Mouse (Mus musculus): ENCODE measurements around the gene Col4a3.
A peak's percentile ranks its signal among the peaks of the same experiment; 100 is the strongest.

Gene Col4a3

GRCm38 (mm10) chr1:82605856-82606255 is 19.1 kb downstream of the Col4a3 start:
- DNase-seq (ENCODE audit: low read depth): no peak

GRCm38 (mm10) chr1:82608646-82609262 is 22.0 kb downstream of the Col4a3 start:
- DNase-seq (ENCODE audit: low read depth): no peak

DNA sequence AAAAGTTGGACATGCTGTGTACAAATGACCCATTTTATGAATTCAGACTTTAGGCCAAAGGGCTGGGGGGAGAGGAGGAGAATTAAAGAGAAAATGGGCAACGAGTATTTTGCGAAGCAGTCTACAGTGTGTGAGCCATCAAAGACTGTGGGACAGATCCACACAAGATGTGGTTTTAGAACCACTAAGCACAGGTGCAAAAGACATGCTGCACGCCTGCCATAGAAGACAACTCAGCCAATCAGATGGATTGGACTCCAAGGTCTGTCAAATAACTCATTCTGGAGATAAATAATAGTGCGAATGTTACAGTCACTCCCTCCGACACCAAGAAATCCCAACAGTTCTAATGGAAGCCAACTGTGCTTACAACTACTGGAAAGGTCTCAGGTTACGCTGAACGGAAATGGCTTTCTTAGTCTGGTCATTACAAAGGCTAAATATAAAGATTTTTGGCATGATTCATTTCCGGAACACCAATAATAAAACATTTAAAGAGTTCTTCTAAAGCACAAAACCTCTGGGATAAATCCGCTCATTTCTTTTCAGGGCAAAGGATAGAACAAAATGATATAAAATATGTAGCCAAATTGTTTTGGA is 25.4 kb downstream of the Col4a3 start:
- no peak for DNase-seq (ENCODE audit: low read depth)

GRCm38 (mm10) chr1:82618001-82618400 is 31.3 kb downstream of the Col4a3 start:
- no peak for DNase-seq (ENCODE audit: low read depth)

GRCm38 (mm10) chr1:82618592-82618991 is 31.9 kb downstream of the Col4a3 start:
- DNase-seq (ENCODE audit: low read depth): no peak

DNA sequence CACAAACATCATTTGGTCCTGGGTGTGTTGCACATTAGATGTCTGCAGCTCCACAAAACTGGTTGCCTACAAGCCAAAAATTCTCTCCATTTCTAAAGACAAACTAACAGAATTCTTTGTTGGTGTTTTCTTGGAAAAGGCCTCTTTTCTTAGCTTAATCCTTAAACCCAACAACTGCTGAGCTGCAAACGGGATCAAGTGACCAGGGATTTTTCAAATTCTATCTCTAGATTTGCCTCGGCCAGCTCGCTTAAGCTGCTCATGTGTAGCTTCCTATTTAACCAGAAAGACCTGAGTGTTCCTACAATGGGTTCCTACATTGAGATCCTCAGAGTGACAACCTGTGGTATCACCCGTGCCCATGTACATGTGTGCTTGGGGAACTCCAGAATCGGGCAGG is 33.3 kb downstream of the Col4a3 start:
- no peak for DNase-seq (ENCODE audit: low read depth)

DNA sequence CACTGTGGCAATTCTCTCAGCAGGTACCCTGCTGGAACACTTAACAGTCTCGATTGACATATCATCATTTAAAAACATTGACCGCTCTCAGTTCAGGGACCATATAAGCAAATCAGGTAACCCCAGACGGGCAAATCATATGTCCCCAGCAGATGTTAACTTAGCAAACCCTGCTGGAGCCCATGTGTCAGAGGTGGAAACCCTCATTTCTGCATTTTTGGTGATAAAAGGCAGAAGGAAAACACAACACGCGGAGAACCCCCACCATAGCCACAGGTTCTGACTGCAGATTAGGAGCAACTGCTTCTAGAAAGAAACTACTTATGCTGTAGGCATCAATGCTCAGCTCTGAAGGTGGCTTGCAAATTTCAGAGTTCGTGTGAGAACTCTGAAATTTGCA is 38.2 kb downstream of the Col4a3 start:
- no peak for DNase-seq (ENCODE audit: low read depth)

GRCm38 (mm10) chr1:82625474-82625873 is 38.8 kb downstream of the Col4a3 start:
- DNase-seq (ENCODE audit: low read depth): no peak

GRCm38 (mm10) chr1:82627652-82628051 is 40.9 kb downstream of the Col4a3 start:
- no peak for DNase-seq (ENCODE audit: low read depth)

DNA sequence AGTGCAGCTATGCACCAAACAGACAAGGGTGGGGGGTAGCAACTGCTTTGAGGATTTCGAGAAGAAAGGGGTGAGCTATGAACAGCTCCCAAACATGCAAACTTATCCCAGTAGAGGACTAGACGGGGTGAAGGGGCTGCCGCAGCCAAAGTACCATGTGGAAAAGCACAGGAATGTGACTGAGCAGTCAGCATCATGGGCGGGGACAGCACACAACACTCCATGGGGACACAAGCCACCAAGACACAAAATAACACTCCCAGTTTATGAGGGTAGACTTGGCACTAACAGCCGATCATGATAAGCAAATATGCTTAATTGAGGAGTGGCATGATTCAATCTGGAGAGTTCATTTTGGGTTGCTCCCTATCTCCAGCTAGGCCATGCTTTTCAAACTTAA is 42.8 kb downstream of the Col4a3 start:
- DNase-seq (ENCODE audit: low read depth): no peak

GRCm38 (mm10) chr1:82631169-82631792 is 44.6 kb downstream of the Col4a3 start:
- DNase-seq (ENCODE audit: low read depth): no peak

GRCm38 (mm10) chr1:82634545-82635253 is 48.0 kb downstream of the Col4a3 start:
- DNase-seq (ENCODE audit: low read depth): no peak

DNA sequence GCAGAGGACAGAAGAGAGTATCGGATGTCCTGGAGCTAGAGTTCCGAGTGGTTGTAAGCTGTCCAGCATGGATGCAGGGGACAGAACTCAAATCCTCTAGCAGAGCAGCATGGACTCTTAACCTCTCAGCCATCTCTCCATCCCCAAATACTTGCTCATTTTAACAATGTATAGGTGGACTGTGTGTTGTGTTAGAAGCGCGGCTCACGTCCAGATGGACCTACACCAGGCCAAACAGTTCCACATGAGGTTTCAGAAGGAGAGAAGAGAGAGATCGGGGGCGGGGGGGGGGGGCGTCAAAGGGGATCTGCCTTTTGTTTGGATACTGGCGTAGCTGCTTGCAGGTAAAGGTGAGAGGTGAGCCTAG is 48.5 kb downstream of the Col4a3 start:
- DNase-seq (ENCODE audit: low read depth): no peak

DNA sequence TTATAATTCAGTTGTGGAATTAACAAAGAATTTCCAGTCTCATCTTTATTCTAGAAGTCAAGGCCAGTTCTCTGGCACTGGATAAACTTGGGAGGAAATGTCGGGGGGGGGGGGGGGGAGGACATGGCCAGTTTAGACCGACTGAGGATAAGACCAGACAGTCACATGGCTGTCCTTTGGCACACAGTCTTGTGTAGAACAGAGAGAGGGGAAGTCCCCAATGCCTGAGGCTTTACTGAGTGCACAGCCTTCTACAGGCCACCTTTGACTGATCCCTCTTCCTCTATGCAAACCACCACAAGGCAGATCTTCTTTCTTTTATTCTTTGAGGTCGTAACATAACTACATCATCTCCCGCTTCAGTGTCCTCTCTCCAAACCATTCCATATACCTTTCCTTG is 49.6 kb downstream of the Col4a3 start:
- no peak for DNase-seq (ENCODE audit: low read depth)

DNA sequence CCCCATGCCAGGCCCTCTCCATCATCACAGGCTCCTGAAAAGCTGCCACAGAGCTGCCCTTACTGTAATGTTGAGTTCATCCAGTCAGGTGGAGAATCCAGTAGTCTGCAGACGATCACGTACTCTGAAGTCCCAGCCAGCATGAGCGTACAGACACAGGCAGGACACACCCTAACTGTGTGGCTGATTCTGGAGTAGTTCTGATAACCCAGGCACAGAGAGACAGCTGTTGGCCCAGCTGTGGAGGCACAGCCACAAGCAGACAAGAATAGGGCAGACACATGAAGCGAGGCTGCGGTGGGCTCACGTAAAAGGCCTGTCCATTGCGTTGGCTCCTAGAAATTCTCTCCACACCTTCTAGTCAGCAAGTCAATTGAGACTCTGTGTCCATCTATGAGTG is 50.7 kb downstream of the Col4a3 start:
- DNase-seq (ENCODE audit: low read depth): no peak

- DNase-seq (ENCODE audit: low read depth): no peak
These were observed 51.7 kb downstream of the Col4a3 start for GRCm38 (mm10) chr1:82638428-82638827.

GRCm38 (mm10) chr1:82641316-82641987 is 54.7 kb downstream of the Col4a3 start:
- peak; percentile 46 for DNase-seq (ENCODE audit: low read depth)

GRCm38 (mm10) chr1:82647989-82648388 is 61.3 kb downstream of the Col4a3 start:
- no peak for DNase-seq (ENCODE audit: low read depth)

GRCm38 (mm10) chr1:82650868-82651267 is 64.1 kb downstream of the Col4a3 start:
- DNase-seq (ENCODE audit: low read depth): no peak

DNA sequence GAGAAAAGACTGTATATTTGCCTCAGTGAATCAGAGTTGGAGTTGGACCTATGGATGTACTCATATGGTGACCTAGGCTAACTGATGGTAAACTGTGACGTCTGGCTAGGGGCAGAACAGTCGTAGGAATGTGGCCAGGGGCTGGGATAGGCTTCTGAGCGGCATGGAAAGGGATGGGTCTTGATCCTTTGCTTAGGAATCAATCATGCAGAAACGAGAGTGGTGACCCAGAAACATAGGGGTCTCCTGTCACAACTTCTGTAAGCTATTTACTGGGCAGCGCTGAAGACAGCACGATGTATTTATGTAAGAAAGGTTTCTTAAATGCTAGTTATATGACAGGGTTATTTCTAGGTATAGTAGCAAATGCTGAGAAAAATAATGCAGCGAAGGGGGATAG is 67.3 kb downstream of the Col4a3 start:
- no peak for DNase-seq (ENCODE audit: low read depth)

- no peak for DNase-seq (ENCODE audit: low read depth)
These were observed 69.7 kb downstream of the Col4a3 start for GRCm38 (mm10) chr1:82656452-82656851.

DNA sequence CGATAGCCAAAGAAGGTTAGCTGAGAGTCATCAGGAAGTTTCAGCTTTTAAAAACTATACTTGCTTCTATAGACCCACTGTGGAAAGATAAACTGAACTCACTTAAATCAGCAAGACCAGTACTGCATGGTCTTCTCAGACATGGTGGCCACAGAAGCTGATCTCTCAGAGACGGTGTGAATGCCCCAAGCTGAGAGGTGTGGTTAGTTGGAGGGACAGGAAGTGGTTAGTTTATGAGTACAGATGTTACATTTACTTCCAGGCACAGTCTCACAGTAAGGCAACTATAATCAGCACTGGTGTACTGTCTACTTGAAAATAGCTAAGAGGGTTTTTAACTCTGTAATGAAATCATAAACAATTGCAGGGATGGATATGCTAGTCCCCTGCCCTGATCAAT is 75.5 kb downstream of the Col4a3 start:
- no peak for DNase-seq (ENCODE audit: low read depth)

DNA sequence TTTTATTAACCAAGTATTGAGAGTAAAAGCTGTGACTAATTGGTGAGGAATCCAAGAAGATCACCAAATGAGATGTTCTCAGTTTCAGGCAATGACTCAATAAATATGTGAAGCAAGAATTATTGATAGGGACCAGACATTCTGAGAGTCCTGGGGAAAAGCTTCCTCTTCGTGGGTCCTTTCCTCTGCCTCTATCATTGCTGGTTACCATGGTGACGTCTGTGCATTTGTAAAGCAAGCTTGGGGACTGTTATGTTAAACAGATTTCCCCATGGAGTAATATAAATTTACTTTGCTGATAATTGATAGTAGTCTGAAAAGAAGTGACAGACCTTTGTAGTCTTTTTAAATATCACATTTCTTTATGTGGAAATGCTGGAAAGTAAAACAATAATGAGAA is 76.8 kb downstream of the Col4a3 start:
- DNase-seq (ENCODE audit: low read depth): no peak
